Mouse (Mus musculus) kidney, embryonic 15.5 days (tissue): ENCODE results near the gene Pofut2. TPM values are rescaled to one million over a fixed set of nuclear protein-coding genes. Genes with fewer than 3 reads are reported as not detected.

Experiments used
- ATAC-seq: fragments of 200-750 bp; cut with Nextera tagmentation; replicated peaks from 2 replicates; pipeline ENCODE4 v1.8.0; 2017; ENCODE audit warnings: moderate TSS enrichment; ENCODE audit not compliant: low FRiP score
- H3K27ac ChIP-seq: fragments of 300-500 bp; sonication (generic); 2 replicates; pipeline ENCODE4 v1.5.1; 2015; ENCODE audit warnings: mild to moderate bottlenecking, inconsistent platforms
- H3K27me3 ChIP-seq: fragments of 300-500 bp; sonication (generic); 2 replicates; pipeline ENCODE4 v1.6.1; 2015; ENCODE audit warnings: inconsistent platforms
- H3K36me3 ChIP-seq: fragments of 300-500 bp; sonication (generic); 2 replicates; pipeline ENCODE4 v1.6.1; 2015; ENCODE audit warnings: inconsistent platforms
- H3K4me1 ChIP-seq: fragments of 300-500 bp; sonication (generic); 2 replicates; pipeline ENCODE4 v1.6.1; 2015; ENCODE audit warnings: inconsistent platforms
- H3K4me2 ChIP-seq: fragments of 300-500 bp; sonication (generic); 2 replicates; pipeline ENCODE4 v1.6.1; 2015; ENCODE audit warnings: moderate library complexity, mild to moderate bottlenecking, inconsistent platforms
- H3K4me3 ChIP-seq: fragments of 300-500 bp; sonication (generic); replicated peaks from 2 replicates; pipeline ENCODE4 v1.5.1; 2015; ENCODE audit warnings: mild to moderate bottlenecking, inconsistent platforms
- H3K9ac ChIP-seq: fragments of 300-500 bp; sonication (generic); 2 replicates; pipeline ENCODE4 v1.6.1; 2015; ENCODE audit warnings: mild to moderate bottlenecking, inconsistent platforms
- H3K9me3 ChIP-seq: fragments of 300-500 bp; sonication (generic); replicated peaks from 2 replicates; pipeline ENCODE4 v1.6.1; 2016; ENCODE audit warnings: inconsistent platforms
- WGBS: fragments of 180-500 bp; shearing (Covaris S2); methylation state at CpG from one replicate; pipeline ENCODE4 v1.1.7; 2015; ENCODE audit warnings: mixed read lengths; 5-methylcytosine and 5-hydroxymethylcytosine counted together
- polyA plus RNA-seq: library from polyadenylated mRNA; unstranded; fragments of >200 nt; fragmentation: Nextera tagmentation; extraction: Ambion mirVana; gene quantifications from 2 replicates; pipeline ENCODE4 v1.2.1, GENCODE M21; 2015

The Pofut2 gene
- polyA plus RNA-seq, 1 experiment from 2014 or later: 134 TPM

DNA sequence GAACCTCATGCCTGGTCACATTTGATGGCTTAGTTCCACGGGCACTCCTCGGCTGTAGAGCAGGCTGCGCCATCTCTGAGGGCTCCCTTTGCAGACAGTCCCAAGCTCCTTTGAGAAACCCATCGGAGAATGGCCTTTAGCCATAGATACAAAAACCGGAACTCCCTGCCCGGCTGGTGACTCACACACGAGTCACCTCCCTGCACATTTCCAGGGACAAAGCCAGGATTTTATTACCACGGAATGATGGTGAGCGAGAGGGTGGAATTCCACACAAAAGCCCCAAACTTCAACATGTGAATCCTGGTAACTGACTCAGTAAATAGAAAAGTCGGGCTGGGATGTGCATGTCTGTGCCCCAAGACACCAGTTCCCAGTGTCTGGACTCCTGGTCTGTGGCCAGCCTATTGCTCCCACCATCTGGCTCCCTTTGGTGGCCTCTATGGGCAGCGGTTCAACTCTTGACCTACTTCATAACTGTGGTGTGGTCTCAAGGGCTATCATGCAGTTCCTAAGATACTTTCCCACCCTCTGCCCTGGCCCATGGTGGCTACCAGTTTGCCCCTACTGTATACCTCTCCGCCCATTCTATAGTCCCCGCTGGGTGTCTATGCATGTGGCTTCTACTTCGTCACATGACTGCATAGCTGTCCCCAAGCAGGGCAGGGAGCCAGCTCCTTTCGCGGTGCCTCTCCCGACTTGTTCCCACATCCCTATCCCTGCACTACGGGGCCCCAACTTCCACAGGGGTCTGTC is 7.1 kb upstream of the Pofut2 start:
- Histone ChIP-seq H3K27ac (peak overlapping the region; percentile 69), H3K36me3 (no peaks in the 10 kb centered on the region), H3K4me2 (peak overlapping the region; percentile 36), H3K4me1 (peaks cover 65% of the 10 kb centered on the region), H3K4me3 (0 out of 2 replicates have a peak overlapping the region, but pooled peaks have one; percentile 6), H3K9ac (0 out of 2 replicates have a peak overlapping the region, but pooled peaks have one; percentile 8), H3K27me3 (no peaks in the 10 kb centered on the region), H3K9me3 (no peaks in the 10 kb centered on the region)
- 67% methylated on average over 18 of the region's 18 CpGs for WGBS
- peak; percentile 26; the same call in 1 of the 2 replicates for ATAC-seq

DNA sequence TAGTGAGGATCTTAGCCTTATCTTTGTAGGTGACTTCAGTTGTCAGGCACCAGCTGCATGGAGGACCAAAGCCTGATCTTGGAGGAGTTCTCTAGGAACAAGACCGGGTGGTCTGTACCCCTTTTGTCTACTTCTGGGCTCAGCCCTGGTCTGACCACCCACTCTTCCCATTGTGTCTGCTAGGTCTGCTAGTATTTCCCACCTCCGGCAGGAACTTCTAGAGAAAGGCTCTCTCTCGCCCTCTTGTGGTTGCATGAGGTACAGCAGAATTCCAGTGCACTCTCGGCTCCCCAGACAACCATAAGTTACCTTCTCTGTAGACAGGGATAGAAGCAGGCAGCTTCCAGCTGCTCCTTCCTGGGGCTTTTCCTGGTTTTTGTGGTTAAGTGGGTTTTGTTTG is 6.2 kb upstream of the Pofut2 start:
- under 1% methylated on average over 4 of the region's 4 CpGs for WGBS
- ATAC-seq: peak; percentile 46

DNA sequence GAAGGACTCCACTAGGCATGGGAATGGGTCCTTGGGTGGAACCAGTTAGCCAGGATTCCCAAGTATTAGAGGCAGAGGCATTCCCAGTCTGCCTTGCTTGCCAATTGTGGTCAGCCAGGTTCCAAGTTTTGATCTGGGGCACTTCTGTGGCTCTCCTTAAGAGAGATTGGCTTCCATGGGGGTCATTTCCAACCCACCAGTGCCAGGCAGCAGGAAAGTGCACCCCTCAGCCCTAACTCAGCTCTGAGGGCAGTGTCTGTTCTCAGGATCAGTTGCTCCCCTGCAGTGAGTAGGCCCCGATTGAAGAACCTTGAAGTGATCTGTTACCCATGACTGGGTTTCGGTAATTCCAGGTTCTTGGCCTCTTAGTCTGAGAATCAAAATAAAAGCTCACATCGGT is 3.8 kb upstream of the Pofut2 start:
- Histone ChIP-seq H3K4me1 (peaks cover 59% of the 10 kb centered on the region), H3K27me3 (no peaks in the 10 kb centered on the region), H3K27ac (no peak overlapping the region), H3K9ac (no peak overlapping the region), H3K36me3 (no peaks in the 10 kb centered on the region), H3K9me3 (no peaks in the 10 kb centered on the region), H3K4me3 (no peak overlapping the region), H3K4me2 (no peak overlapping the region)
- 72% methylated on average over 3 of the region's 3 CpGs for WGBS
- no peak for ATAC-seq

More for the DNA sequence above, 6.2 kb upstream of the Pofut2 start:
- Histone ChIP-seq H3K9me3 (no peaks in the 10 kb centered on the region), H3K27ac (peak overlapping the region; percentile 69; the same call in 1 of the 2 replicates), H3K9ac (no peak overlapping the region), H3K4me1 (peaks cover 59% of the 10 kb centered on the region), H3K27me3 (no peaks in the 10 kb centered on the region), H3K4me2 (no peak overlapping the region), H3K36me3 (no peaks in the 10 kb centered on the region), H3K4me3 (no peak overlapping the region)

DNA sequence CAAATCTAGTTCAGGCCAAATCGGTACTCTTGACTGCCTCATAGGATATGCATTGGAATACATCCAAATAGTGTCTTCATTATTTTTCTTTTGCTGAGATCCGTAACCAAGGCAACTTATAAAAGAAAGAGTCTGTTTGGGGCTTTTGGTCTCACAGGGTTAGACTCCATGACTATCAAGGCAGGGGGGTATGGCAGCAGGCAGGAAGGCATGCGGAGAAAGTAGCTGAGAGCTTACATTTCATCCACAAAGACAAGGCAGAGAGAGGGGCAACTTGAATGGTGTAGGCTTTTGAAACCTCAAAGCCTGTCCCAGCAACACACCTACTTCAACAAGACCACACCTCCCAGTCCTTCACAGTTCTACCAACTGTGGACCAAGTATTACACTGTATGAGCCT is 3.3 kb upstream of the Pofut2 start:
- H3K9me3 ChIP-seq: no peaks in the 10 kb centered on the region
- no peak overlapping the region for H3K9ac ChIP-seq
- no peak for ATAC-seq
- no peak overlapping the region for H3K27ac ChIP-seq
- H3K4me2 ChIP-seq: no peak overlapping the region
- no peaks in the 10 kb centered on the region for H3K27me3 ChIP-seq
- H3K4me3 ChIP-seq: no peak overlapping the region
- H3K36me3 ChIP-seq: peaks cover 4% of the 10 kb centered on the region
- H3K4me1 ChIP-seq: peaks cover 61% of the 10 kb centered on the region
- 81% methylated on average over 3 of the region's 3 CpGs for WGBS

DNA sequence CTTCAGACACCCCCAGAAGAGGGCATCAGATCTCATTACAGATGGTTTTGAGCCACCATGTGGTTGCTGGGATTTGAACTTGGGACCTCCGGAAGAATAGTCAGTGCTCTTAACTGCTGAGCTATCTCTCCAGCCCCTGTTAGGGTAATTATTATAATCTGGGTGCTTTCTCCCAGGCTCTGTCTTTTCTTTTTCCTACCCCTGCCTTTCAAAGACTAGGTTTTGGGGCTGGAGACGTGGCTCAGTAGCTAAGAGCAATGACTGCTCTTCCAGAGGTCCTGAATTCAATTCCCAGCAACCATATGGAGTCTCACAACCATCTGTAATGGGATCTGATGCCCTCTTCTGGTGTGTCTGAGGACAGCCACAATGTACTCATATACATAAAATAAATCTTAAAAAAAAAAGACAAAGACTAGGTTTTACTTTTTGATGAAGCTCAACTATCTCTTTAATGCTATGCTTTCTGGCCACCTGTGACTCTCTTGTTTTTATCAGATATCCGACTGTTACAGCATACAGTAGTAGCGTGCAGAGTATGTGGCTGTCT is 902 bp upstream of the Pofut2 start:
- Histone ChIP-seq H3K27ac (peak overlapping the region; percentile 78; the same call in 1 of the 2 replicates), H3K9me3 (no peaks in the 10 kb centered on the region), H3K36me3 (peaks cover 28% of the 10 kb centered on the region), H3K27me3 (no peaks in the 10 kb centered on the region), H3K9ac (peak overlapping the region; percentile 94), H3K4me1 (peaks cover 40% of the 10 kb centered on the region), H3K4me3 (peak overlapping the region; percentile 89), H3K4me2 (peak overlapping the region; percentile 80)
- WGBS: 60% methylated on average over 4 of the region's 4 CpGs
- ATAC-seq: no peak

DNA sequence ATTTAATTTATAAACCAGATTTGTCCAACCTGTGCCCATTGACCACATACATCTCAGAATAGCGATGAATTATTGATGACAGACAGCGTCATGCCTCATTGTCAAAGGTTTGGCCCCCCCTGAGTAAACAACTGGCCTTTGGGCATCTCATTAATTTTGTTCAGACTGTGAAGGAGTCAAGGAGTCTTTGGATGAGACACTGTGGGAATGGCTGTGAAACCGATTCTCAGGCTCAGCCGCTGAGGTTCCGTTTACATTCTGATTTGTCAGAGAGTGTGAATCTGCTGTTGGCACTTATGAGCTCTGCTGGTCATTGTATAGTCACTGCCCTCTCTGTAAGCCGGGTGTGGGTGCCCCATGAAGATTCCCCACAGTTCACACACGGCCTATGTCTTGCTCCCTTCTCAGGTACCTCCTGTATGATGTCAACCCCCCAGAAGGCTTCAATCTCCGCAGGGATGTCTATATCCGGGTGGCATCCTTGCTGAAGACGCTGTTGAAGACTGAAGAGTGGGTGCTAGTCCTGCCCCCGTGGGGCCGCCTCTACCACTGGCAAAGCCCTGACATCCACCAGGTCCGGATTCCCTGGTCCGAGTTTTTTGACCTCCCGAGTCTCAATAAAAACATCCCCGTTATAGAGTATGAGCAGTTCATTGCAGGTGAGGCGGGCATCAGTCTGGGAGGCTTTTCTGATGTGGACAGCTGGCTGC is 1.3 kb downstream of the Pofut2 start:
- Histone ChIP-seq H3K4me3 (peak overlapping the region; percentile 89), H3K36me3 (peaks cover 50% of the 10 kb centered on the region), H3K27me3 (no peaks in the 10 kb centered on the region), H3K27ac (no peak overlapping the region), H3K9me3 (no peaks in the 10 kb centered on the region), H3K9ac (peak overlapping the region; percentile 16; the same call in 1 of the 2 replicates), H3K4me1 (peaks cover 24% of the 10 kb centered on the region), H3K4me2 (peak overlapping the region; percentile 80)
- WGBS: 78% methylated on average over 17 of the region's 17 CpGs
- ATAC-seq: no peak

DNA sequence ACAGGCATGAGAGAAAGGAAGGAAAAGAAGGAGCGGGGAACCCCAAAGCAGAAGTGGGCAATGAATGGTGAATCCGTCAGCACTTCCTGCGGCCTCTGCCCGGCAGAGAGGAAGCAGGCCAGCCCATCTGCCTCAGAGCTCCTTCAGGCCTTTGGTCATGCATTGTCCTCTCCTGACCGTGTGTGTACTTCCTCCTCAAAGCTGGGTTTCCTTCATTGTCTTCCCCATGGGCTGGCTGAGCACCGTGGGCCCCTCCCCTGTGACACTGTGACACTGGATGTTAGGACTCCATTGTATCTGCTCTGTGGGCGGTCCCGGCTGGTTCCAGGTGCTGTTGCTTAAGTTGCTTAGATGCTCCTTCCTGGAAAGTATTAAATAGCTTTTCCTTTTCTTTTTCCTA is 7.3 kb downstream of the Pofut2 start:
- Histone ChIP-seq H3K4me2 (no peak overlapping the region), H3K9ac (no peak overlapping the region), H3K36me3 (peaks cover 95% of the 10 kb centered on the region), H3K27ac (0 out of 2 replicates have a peak overlapping the region, but pooled peaks have one; percentile 57), H3K4me3 (no peak overlapping the region), H3K27me3 (no peaks in the 10 kb centered on the region), H3K9me3 (no peaks in the 10 kb centered on the region), H3K4me1 (no peaks in the 10 kb centered on the region)
- no peak for ATAC-seq
- 75% methylated on average over 8 of the region's 8 CpGs for WGBS

DNA sequence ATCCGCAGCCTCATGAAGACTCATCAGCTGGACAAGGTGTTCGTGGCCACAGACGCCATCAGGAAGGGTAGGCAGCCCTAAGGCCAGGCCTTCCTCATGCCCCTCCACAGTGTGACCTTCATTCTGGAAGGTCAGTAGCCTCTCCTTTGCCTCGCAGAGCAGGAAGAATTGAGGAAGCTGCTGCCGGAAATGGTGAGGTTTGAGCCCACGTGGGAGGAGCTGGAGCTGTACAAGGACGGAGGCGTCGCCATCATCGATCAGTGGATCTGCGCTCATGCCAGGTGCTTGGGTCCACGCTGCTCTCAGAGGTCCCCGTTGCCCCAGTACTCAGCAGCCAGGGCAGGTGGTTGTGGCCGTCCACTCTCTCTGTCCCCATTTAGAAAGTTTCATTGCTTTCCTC is 8.0 kb downstream of the Pofut2 start:
- Histone ChIP-seq H3K4me3 (no peak overlapping the region), H3K27ac (no peak overlapping the region), H3K36me3 (peaks cover 87% of the 10 kb centered on the region), H3K9me3 (no peaks in the 10 kb centered on the region), H3K9ac (no peak overlapping the region), H3K4me2 (no peak overlapping the region), H3K27me3 (no peaks in the 10 kb centered on the region), H3K4me1 (no peaks in the 10 kb centered on the region)
- ATAC-seq: no peak
- 88% methylated on average over 14 of the region's 14 CpGs for WGBS

DNA sequence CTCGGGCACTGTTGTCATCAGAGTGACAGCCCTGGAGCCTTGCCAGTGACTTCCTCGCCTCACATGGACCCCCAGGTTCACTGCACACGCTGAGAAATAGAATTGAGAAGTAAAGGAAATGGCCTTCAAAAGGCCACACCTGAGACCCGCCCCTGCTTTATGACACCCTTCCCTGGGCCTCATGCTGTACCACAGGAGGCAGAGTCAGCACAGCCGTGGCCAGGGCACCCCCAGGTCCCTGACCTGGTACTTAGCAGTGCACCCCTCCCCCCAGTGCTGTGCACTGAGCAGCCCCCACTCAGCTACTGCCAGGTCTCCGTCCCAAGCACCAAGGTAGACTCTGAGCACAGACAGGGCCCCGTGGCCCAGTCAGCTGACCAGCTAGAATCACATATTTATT is 10.1 kb downstream of the Pofut2 start:
- no peak for ATAC-seq
- H3K36me3 ChIP-seq: peaks cover 66% of the 10 kb centered on the region

DNA sequence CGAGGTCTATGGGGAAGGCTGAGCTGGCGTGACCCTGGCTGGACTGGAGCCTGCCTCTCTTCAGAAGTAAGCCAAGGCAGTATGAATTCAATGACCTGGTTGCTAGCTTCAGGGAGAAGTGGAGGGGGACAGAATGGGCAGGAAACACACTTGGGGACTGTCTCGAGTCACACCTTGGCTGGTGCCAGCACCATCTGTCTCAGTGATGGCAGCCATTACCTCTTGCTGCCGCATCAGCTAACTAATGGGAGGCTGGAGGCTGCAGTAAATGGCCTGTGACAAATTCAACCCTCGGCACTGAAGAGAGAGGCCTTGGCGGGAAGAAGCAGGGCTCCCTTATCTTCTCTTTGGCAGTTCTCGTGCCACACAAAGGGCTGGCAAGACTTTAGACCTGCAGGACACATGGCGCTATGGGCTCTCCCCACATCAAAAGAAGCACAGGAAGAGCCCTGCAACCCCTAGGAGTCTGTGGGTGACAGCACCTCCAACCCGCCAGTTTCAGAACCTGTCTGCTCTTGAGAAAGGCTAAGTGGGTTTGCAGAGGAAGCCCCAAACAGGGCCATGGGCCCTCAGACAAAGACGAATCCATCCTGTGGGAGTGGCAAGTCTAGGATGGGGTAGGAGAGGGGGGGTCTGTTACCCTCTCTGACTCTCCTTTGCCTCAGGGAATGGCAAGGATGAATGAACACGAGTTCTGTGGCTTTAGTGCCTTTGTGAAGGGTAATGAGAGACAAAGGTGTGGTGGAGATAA is 14.1 kb downstream of the Pofut2 start:
- no peak overlapping the region for H3K9ac ChIP-seq
- 38% methylated on average over 11 of the region's 11 CpGs for WGBS
- H3K27ac ChIP-seq: no peak overlapping the region
- H3K9me3 ChIP-seq: no peaks in the 10 kb centered on the region
- no peaks in the 10 kb centered on the region for H3K27me3 ChIP-seq
- ATAC-seq: no peak
- H3K4me1 ChIP-seq: peaks cover 13% of the 10 kb centered on the region; the same call in 1 of the 2 replicates
- no peak overlapping the region for H3K4me2 ChIP-seq
- H3K36me3 ChIP-seq: peaks cover 26% of the 10 kb centered on the region
- no peak overlapping the region for H3K4me3 ChIP-seq

More for the DNA sequence above, 10.1 kb downstream of the Pofut2 start:
- Histone ChIP-seq H3K9me3 (no peaks in the 10 kb centered on the region), H3K4me3 (no peak overlapping the region), H3K27me3 (no peaks in the 10 kb centered on the region), H3K27ac (no peak overlapping the region), H3K4me2 (no peak overlapping the region), H3K4me1 (peaks cover 13% of the 10 kb centered on the region; the same call in 1 of the 2 replicates), H3K9ac (no peak overlapping the region)
- WGBS: 79% methylated on average over 7 of the region's 7 CpGs

DNA sequence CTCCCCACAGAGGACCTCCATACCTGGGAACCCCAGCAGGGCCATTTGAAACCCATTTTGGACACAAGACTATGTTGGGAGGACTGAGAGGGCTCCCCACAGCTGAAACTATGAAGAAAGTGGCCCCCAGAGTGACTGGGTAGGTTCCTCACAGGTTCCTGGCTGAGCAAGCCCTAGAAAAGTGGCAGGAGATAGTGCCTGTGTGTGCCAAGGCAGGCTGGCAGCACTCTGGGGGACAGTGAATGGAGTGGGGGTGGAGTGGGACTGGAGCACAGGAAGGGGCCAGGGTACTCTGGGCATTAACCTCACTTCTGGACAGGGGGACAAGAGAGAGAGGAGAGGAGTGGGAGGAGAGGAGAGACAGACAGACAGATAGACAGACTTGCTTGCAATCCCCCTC is 14.8 kb downstream of the Pofut2 start:
- Histone ChIP-seq H3K4me1 (peaks cover 13% of the 10 kb centered on the region; the same call in 1 of the 2 replicates), H3K4me3 (no peak overlapping the region), H3K4me2 (no peak overlapping the region), H3K36me3 (peaks cover 20% of the 10 kb centered on the region), H3K9me3 (no peaks in the 10 kb centered on the region), H3K27me3 (no peaks in the 10 kb centered on the region), H3K27ac (no peak overlapping the region), H3K9ac (no peak overlapping the region)
- ATAC-seq: no peak
